Mouse (Mus musculus) WW6 (cell line): ENCODE data around the gene Itpr1.

Experiments used
- DNase-seq: peaks from one replicate; pipeline ENCODE4 v3.0.0-alpha.2; 2013; ENCODE audit warnings: low read depth, low spot score

The Itpr1 gene

GRCm38 (mm10) chr6:108213481-108214293 is 791 bp downstream of the Itpr1 start:
- DNase-seq: no peak

GRCm38 (mm10) chr6:108214294-108214925 is 1.5 kb downstream of the Itpr1 start:
- DNase-seq: no peak

- no peak for DNase-seq
These were observed 3.2 kb downstream of the Itpr1 start for GRCm38 (mm10) chr6:108216091-108216490.

- DNase-seq: no peak
These were observed 3.9 kb downstream of the Itpr1 start for GRCm38 (mm10) chr6:108216832-108217231.

GRCm38 (mm10) chr6:108217987-108218386 is 5.1 kb downstream of the Itpr1 start:
- DNase-seq: no peak

- no peak for DNase-seq
These were observed 9.5 kb downstream of the Itpr1 start for GRCm38 (mm10) chr6:108222435-108222834.

- no peak for DNase-seq
These were observed 10.0 kb downstream of the Itpr1 start for GRCm38 (mm10) chr6:108222875-108223274.

GRCm38 (mm10) chr6:108224361-108224760 is 11.5 kb downstream of the Itpr1 start:
- no peak for DNase-seq

- no peak for DNase-seq
These were observed 12.1 kb downstream of the Itpr1 start for GRCm38 (mm10) chr6:108225027-108225426.

- DNase-seq: no peak
These were observed 13.3 kb downstream of the Itpr1 start for GRCm38 (mm10) chr6:108226230-108226629.

GRCm38 (mm10) chr6:108227461-108227860 is 14.6 kb downstream of the Itpr1 start:
- DNase-seq: no peak

- DNase-seq: no peak
These were observed 15.2 kb downstream of the Itpr1 start for GRCm38 (mm10) chr6:108228048-108228447.

GRCm38 (mm10) chr6:108228601-108229000 is 15.7 kb downstream of the Itpr1 start:
- no peak for DNase-seq

- no peak for DNase-seq
These were observed 17.7 kb downstream of the Itpr1 start for GRCm38 (mm10) chr6:108230608-108231007.

- DNase-seq: no peak
These were observed 19.2 kb downstream of the Itpr1 start for GRCm38 (mm10) chr6:108231892-108232710.

- DNase-seq: no peak
These were observed 20.2 kb downstream of the Itpr1 start for GRCm38 (mm10) chr6:108233070-108233469.

GRCm38 (mm10) chr6:108234536-108234935 is 21.6 kb downstream of the Itpr1 start:
- no peak for DNase-seq

- no peak for DNase-seq
These were observed 22.8 kb downstream of the Itpr1 start for GRCm38 (mm10) chr6:108235680-108236123.

GRCm38 (mm10) chr6:108236411-108236921 is 23.6 kb downstream of the Itpr1 start:
- no peak for DNase-seq

- no peak for DNase-seq
These were observed 24.1 kb downstream of the Itpr1 start for GRCm38 (mm10) chr6:108236996-108237395.

- no peak for DNase-seq
These were observed 24.7 kb downstream of the Itpr1 start for GRCm38 (mm10) chr6:108237585-108237984.

GRCm38 (mm10) chr6:108238011-108238410 is 25.1 kb downstream of the Itpr1 start:
- no peak for DNase-seq
